Mouse (Mus musculus) erythroblast, embryonic 14.5 days (primary cell): ENCODE data around the gene Spata31d1a.

Experiments used
- GATA1 ChIP-seq: IDR thresholded peaks from 2 replicates; pipeline ENCODE4 v1.6.1; 2012; ENCODE audit warnings: low read length, inconsistent platforms, mixed read lengths
- TAL1 ChIP-seq: IDR thresholded peaks from 3 replicates; pipeline ENCODE4 v1.6.1; 2012; ENCODE audit warnings: low read length, inconsistent platforms, mixed read lengths

DNA sequence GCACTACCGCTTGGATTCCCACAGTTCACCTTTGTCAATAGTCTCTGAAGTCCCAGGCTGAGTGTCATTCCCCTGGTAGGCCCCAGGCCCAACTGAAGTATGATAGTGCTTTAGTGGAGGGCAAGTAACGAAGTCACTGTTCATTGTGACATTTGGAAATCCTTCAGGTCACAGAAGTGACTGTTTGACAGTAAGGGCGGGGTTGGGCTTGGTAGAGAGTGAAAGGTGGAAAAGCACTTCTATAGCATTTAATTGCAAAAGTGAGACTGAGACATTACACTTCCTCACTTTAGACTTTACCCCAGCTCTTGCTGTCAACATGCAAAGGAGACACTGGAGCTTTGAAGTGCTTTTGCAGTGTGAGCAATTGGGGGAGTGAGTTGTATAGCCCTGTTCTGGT lies 16.1 kb downstream of the Spata31d1a start, which contains the start of gene 4921517D22Rik:
- no peak for TF ChIP-seq GATA1
- TF ChIP-seq TAL1 = no peak
